Mouse (Mus musculus) MEL (cell line): ENCODE measurements around the gene Ikzf1. TPM values are rescaled to one million over a fixed set of nuclear protein-coding genes. Genes with fewer than 3 reads are reported as not detected.

Source experiments
- DNase-seq: peaks from one replicate; pipeline ENCODE4 v3.0.0; 2011; ENCODE audit warnings: low read depth, low spot score
- H3K27ac ChIP-seq: 2 replicates; pipeline ENCODE4 v1.5.1; 2012; ENCODE audit warnings: low read depth, mild to moderate bottlenecking, control low read depth, low read length, moderate library complexity; ENCODE audit not compliant: control insufficient read depth
- H3K27me3 ChIP-seq, 2 experiments: fragments of 150-350 bp in 1 of 2; sonication (generic) in 1 of 2; 2 replicates each; pipeline ENCODE4 v1.6.1; 2012; ENCODE audit warnings: low read length in 2 of 2, mild to moderate bottlenecking in 2 of 2, improper control_type of control experiment in 1 of 2, moderate library complexity in 1 of 2; ENCODE audit not compliant: insufficient read depth in 2 of 2, control insufficient read depth in 1 of 2
- H3K36me3 ChIP-seq, 2 experiments: 2 replicates each; pipeline ENCODE4 v1.6.1; 2012 to 2014; ENCODE audit warnings: low read length in 2 of 2, improper control_type of control experiment in 1 of 2, inconsistent platforms in 1 of 2, mild to moderate bottlenecking in 1 of 2; ENCODE audit not compliant: insufficient read depth in 2 of 2, control insufficient read depth in 1 of 2
- H3K4me1 ChIP-seq, 2 experiments: fragments of 150-350 bp in 1 of 2; sonication (generic) in 1 of 2; 2 replicates each; pipeline ENCODE4 v1.6.1; 2012; ENCODE audit warnings: low read length in 2 of 2, improper control_type of control experiment in 1 of 2, mild to moderate bottlenecking in 1 of 2; ENCODE audit not compliant: insufficient read depth in 2 of 2, control insufficient read depth in 1 of 2
- H3K4me3 ChIP-seq, 2 experiments: fragments of 150-350 bp in 1 of 2; sonication (generic) in 1 of 2; 2 replicates each; pipeline ENCODE4 v1.5.1; 2012; ENCODE audit warnings: low read depth in 2 of 2, low read length in 2 of 2, mild to moderate bottlenecking in 2 of 2, moderate library complexity in 2 of 2, control low read depth in 1 of 2, improper control_type of control experiment in 1 of 2; ENCODE audit not compliant: control insufficient read depth in 1 of 2, insufficient read depth in 1 of 2
- H3K79me2 ChIP-seq: 2 replicates; pipeline ENCODE4 v1.6.1; 2012; ENCODE audit warnings: mild to moderate bottlenecking, low read length, moderate library complexity; ENCODE audit not compliant: control insufficient read depth, poor library complexity, insufficient read depth
- H3K9ac ChIP-seq: 2 replicates; pipeline ENCODE4 v1.6.1; 2012; ENCODE audit warnings: low read depth, mild to moderate bottlenecking, control low read depth, low read length, moderate library complexity; ENCODE audit not compliant: control insufficient read depth, poor library complexity, severe bottlenecking
- H3K9me3 ChIP-seq: fragments of 150-350 bp; sonication (generic); replicated peaks from 2 replicates; pipeline ENCODE4 v1.6.1; 2012; ENCODE audit warnings: mild to moderate bottlenecking, low read length, improper control_type of control experiment, moderate library complexity; ENCODE audit not compliant: insufficient read depth
- CHD1 ChIP-seq: IDR thresholded peaks from 2 replicates; pipeline ENCODE4 v1.6.1; 2012; ENCODE audit warnings: low read depth, mild to moderate bottlenecking, inconsistent platforms, low read length, improper control_type of control experiment
- CHD2 ChIP-seq: IDR thresholded peaks from 2 replicates; pipeline ENCODE4 v1.6.1; 2011; ENCODE audit warnings: low read length, improper control_type of control experiment
- CTCF ChIP-seq, 3 experiments: IDR thresholded peaks in 2 of 3; conservative IDR thresholded peaks in 1 of 3; 2 replicates each; pipeline ENCODE4 v1.5.1; 2011 to 2012; ENCODE audit warnings: low read length in 3 of 3, low read depth in 2 of 3, mild to moderate bottlenecking in 2 of 3, improper control_type of control experiment in 1 of 3, inconsistent platforms in 1 of 3, mixed read lengths in 1 of 3, moderate library complexity in 1 of 3; ENCODE audit not compliant: control insufficient read depth in 1 of 3, insufficient read depth in 1 of 3, poor library complexity in 1 of 3, severe bottlenecking in 1 of 3
- ELF1 ChIP-seq: IDR thresholded peaks from 2 replicates; pipeline ENCODE4 v1.6.1; 2014; ENCODE audit warnings: low read depth, mild to moderate bottlenecking, inconsistent platforms, low read length, improper control_type of control experiment, moderate library complexity
- EP300 ChIP-seq, 2 experiments: IDR thresholded peaks; 2 replicates each; pipeline ENCODE4 v1.6.1; 2011; ENCODE audit warnings: improper control_type of control experiment in 2 of 2, low read length in 2 of 2, low read depth in 1 of 2, mild to moderate bottlenecking in 1 of 2
- ETS1 ChIP-seq: IDR thresholded peaks from 2 replicates; pipeline ENCODE4 v1.6.1; 2012; ENCODE audit warnings: low read depth, mild to moderate bottlenecking, inconsistent platforms, low read length, improper control_type of control experiment, moderate library complexity
- JUND ChIP-seq: IDR thresholded peaks from 2 replicates; pipeline ENCODE4 v1.6.1; 2011; ENCODE audit warnings: low read depth, mild to moderate bottlenecking, improper control_type of control experiment, low read length
- MAFK ChIP-seq: IDR thresholded peaks from 2 replicates; pipeline ENCODE4 v1.6.1; 2011; ENCODE audit warnings: low read depth, mild to moderate bottlenecking, low read length, improper control_type of control experiment, borderline replicate concordance
- MEF2A ChIP-seq: IDR thresholded peaks from 2 replicates; pipeline ENCODE4 v1.6.1; 2014; ENCODE audit warnings: low read depth, mild to moderate bottlenecking, inconsistent platforms, low read length, improper control_type of control experiment; ENCODE audit not compliant: poor library complexity, insufficient replicate concordance, severe bottlenecking; ENCODE audit errors: extremely low read depth
- MXI1 ChIP-seq: IDR thresholded peaks from 2 replicates; pipeline ENCODE4 v1.6.1; 2011; ENCODE audit warnings: mild to moderate bottlenecking, low read depth, low read length, improper control_type of control experiment
- NELFE ChIP-seq: IDR thresholded peaks from 2 replicates; pipeline ENCODE4 v1.6.1; 2011; ENCODE audit warnings: low read depth, low read length, improper control_type of control experiment
- POLR2A ChIP-seq, 2 experiments: IDR thresholded peaks; 2 replicates each; pipeline ENCODE4 v1.6.1; 2011 to 2012; ENCODE audit warnings: low read length in 2 of 2, mild to moderate bottlenecking in 2 of 2, control low read depth in 1 of 2, improper control_type of control experiment in 1 of 2, low read depth in 1 of 2, moderate library complexity in 1 of 2; ENCODE audit not compliant: control insufficient read depth in 1 of 2, insufficient read depth in 1 of 2, poor library complexity in 1 of 2
- POLR2AphosphoS2 ChIP-seq: IDR thresholded peaks from 2 replicates; pipeline ENCODE4 v1.6.1; 2011; ENCODE audit warnings: low read length, improper control_type of control experiment
- POLR2AphosphoS5 ChIP-seq: IDR thresholded peaks from 2 replicates; pipeline ENCODE4 v1.6.1; 2012; ENCODE audit warnings: low read depth, borderline replicate concordance, mild to moderate bottlenecking, inconsistent platforms, low read length, moderate library complexity, mixed read lengths
- RCOR1 ChIP-seq: IDR thresholded peaks from 2 replicates; pipeline ENCODE4 v1.6.1; 2012; ENCODE audit warnings: low read depth, mild to moderate bottlenecking, inconsistent platforms, low read length, improper control_type of control experiment
- SIN3A ChIP-seq: IDR thresholded peaks from 2 replicates; pipeline ENCODE4 v1.6.1; 2012; ENCODE audit warnings: low read length, improper control_type of control experiment, inconsistent platforms
- SMC3 ChIP-seq: IDR thresholded peaks from 2 replicates; pipeline ENCODE4 v1.6.1; 2011; ENCODE audit warnings: low read depth, low read length, improper control_type of control experiment
- TBP ChIP-seq: IDR thresholded peaks from 2 replicates; pipeline ENCODE4 v1.8.0; 2011; ENCODE audit warnings: low read depth, low read length, improper control_type of control experiment
- USF1 ChIP-seq: IDR thresholded peaks from 2 replicates; pipeline ENCODE4 v1.6.1; 2014; ENCODE audit warnings: low read depth, mild to moderate bottlenecking, inconsistent platforms, low read length, improper control_type of control experiment, moderate library complexity
- ZMIZ1 ChIP-seq: IDR thresholded peaks from 2 replicates; pipeline ENCODE4 v1.6.1; 2012; ENCODE audit warnings: low read depth, mild to moderate bottlenecking, inconsistent platforms, low read length, improper control_type of control experiment, moderate library complexity
- ZNF384 ChIP-seq: IDR thresholded peaks from 2 replicates; pipeline ENCODE4 v1.6.1; 2012; ENCODE audit warnings: low read depth, mild to moderate bottlenecking, inconsistent platforms, low read length, improper control_type of control experiment
- polyA plus RNA-seq, 2 experiments: library from polyadenylated mRNA; stranded (reverse) in 1 of 2; unstranded in 1 of 2; fragments of >175 nt in 1 of 2; fragments of >200 nt in 1 of 2; gene quantifications; 2 replicates each; pipeline versions ENCODE4 v1.2.1 to v1.2.4; 2012; ENCODE audit warnings: low replicate concordance in 2 of 2, low read depth in 1 of 2; ENCODE audit not compliant: insufficient read length in 2 of 2, insufficient read depth in 1 of 2, missing spikeins in 1 of 2
- total RNA-seq: library from RNA; depleted of rRNA; stranded (reverse); fragments of 300-350 nt; gene quantifications from 2 replicates; pipeline ENCODE4 v1.2.3, GENCODE M21; 2012

The Ikzf1 gene
- total and polyA plus RNA-seq, 3 experiments, result 28.0 to 128 (median 90.6) TPM

GRCm38 (mm10) chr11:11686569-11687051, 1.8 kb downstream of the Ikzf1 start (continued):
- TF ChIP-seq POLR2A (IDR thresholded peaks at IDR 0.05; ENCODE audit: control insufficient read depth in 1 of 2, insufficient read depth in 1 of 2, low read depth in 1 of 2, low read length in 2 of 2, poor library complexity in 1 of 2) (peak in 1 of 2 experiments; percentile 93; a peak in 2 of 4 replicates), RCOR1 (peak; percentile 61; the same call in 1 of the 2 replicates), SMC3 (peak; percentile 11; the same call in 1 of the 2 replicates)
- TF ChIP-seq, all 39 proteins: peak for 20

- Histone ChIP-seq H3K9me3 (no peaks in the 10 kb centered on the region), H3K9ac (peak overlapping the region; percentile 70), H3K27ac (peak overlapping the region; percentile 86), H3K4me1 (peaks cover 16 to 39% of the 10 kb centered on the region in 2 experiments), H3K4me3 (peak overlapping the region; percentile 56 to 60), H3K36me3 (peaks cover 0 to 39% of the 10 kb centered on the region in 2 experiments; a peak in 2 of 4 replicates), H3K79me2 (peaks cover 71% of the 10 kb centered on the region), H3K27me3 (no peaks in the 10 kb centered on the region)
- TF ChIP-seq EP300 (IDR thresholded peaks at IDR 0.05; ENCODE audit: low read depth in 1 of 2, low read length in 2 of 2) (peak in 1 of 2 experiments; percentile 2; a peak in 1 of 4 replicates), TBP (peak; percentile 75), ETS1 (peak; percentile 7; the same call in 1 of the 2 replicates), CHD2 (no peak), CHD1 (0 out of 2 replicates have a peak, but pooled peaks have one; percentile 22)
- peak; percentile 78 for DNase-seq
Observed at GRCm38 (mm10) chr11:11687551-11688185, 2.9 kb downstream of the Ikzf1 start.

- Histone ChIP-seq H3K4me3 (peak overlapping the region; percentile 40 to 60), H3K79me2 (peaks cover 81% of the 10 kb centered on the region), H3K4me1 (peaks cover 25 to 48% of the 10 kb centered on the region in 2 experiments), H3K9me3 (no peaks in the 10 kb centered on the region), H3K36me3 (peaks cover 0 to 49% of the 10 kb centered on the region in 2 experiments; a peak in 2 of 4 replicates), H3K27me3 (no peaks in the 10 kb centered on the region), H3K9ac (peak overlapping the region; percentile 70), H3K27ac (peak overlapping the region; percentile 84)
- peak; percentile 88 for DNase-seq
- TF ChIP-seq POLR2A (IDR thresholded peaks at IDR 0.05; ENCODE audit: control insufficient read depth in 1 of 2, insufficient read depth in 1 of 2, low read depth in 1 of 2, low read length in 2 of 2, poor library complexity in 1 of 2), result peak in 1 of 2 experiments; percentile 51; a peak in 1 of 4 replicates
- TF ChIP-seq TBP, result peak; percentile 81
- TF ChIP-seq POLR2AphosphoS2, result peak; percentile 59
- TF ChIP-seq POLR2AphosphoS5, result 0 out of 2 replicates have a peak, but pooled peaks have one; percentile 1
- no peak for TF ChIP-seq MAFK
- peak; percentile 67 for TF ChIP-seq SIN3A
- peak; percentile 31 to 37; a peak in 3 of 4 replicates for TF ChIP-seq EP300 (IDR thresholded peaks at IDR 0.05; ENCODE audit: low read depth in 1 of 2, low read length in 2 of 2)
- peak; percentile 48; the same call in 1 of the 2 replicates for TF ChIP-seq MXI1
- peak; percentile 3; the same call in 1 of the 2 replicates for TF ChIP-seq ETS1
- no peak; the same call in 1 of the 2 replicates for TF ChIP-seq ZNF384
- TF ChIP-seq CHD1, result peak; percentile 95
- TF ChIP-seq CTCF (IDR thresholded peaks at IDR 0.05 in 2 of 3, conservative IDR thresholded peaks at IDR 0.05 in 1 of 3; ENCODE audit: control insufficient read depth in 1 of 3, insufficient read depth in 1 of 3, low read depth in 2 of 3, low read length in 3 of 3, poor library complexity in 1 of 3, severe bottlenecking in 1 of 3), result no peak
- TF ChIP-seq MEF2A, result no peak
- no peak for TF ChIP-seq ELF1
- TF ChIP-seq NELFE, result no peak; the same call in 1 of the 2 replicates
- no peak for TF ChIP-seq JUND
- no peak for TF ChIP-seq ZMIZ1
- TF ChIP-seq USF1, result 0 out of 2 replicates have a peak, but pooled peaks have one; percentile 43
Observed at GRCm38 (mm10) chr11:11688766-11689330, 4.0 kb downstream of the Ikzf1 start.
